Mouse (Mus musculus) embryo, embryonic 11.5 days (tissue): ENCODE measurements around the gene Spata32.

Experiments
- DNase-seq: peaks from one replicate; pipeline ENCODE4 v3.0.0-alpha.2; 2012; ENCODE audit warnings: low read depth, low spot score

Gene Spata32

DNA sequence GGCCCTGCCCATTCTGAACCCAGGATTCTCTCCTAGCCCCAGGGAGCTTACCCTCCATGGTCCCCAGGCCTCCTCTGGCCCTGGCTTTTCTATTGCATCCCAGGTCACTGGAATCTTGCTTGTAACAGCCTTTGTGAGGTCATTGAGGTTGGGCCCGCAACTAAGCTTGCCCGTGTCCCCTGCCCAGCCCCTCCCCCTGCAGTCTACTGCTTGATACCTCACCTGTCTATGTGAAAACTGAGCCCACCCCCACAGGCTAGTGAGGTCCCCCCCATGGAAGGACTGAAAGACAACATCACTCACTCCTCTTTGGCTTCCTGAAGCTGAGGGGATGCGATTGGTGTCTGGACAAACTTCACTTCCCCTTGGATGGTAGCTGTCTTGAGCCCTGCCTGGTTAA is 9.8 kb downstream of the Spata32 start, which contains the start of gene 1700023F06Rik:
1700023F06Rik (minus strand) TSS at position 101 of the 400 bp plus-strand sequence.
- DNase-seq: no peak

DNA sequence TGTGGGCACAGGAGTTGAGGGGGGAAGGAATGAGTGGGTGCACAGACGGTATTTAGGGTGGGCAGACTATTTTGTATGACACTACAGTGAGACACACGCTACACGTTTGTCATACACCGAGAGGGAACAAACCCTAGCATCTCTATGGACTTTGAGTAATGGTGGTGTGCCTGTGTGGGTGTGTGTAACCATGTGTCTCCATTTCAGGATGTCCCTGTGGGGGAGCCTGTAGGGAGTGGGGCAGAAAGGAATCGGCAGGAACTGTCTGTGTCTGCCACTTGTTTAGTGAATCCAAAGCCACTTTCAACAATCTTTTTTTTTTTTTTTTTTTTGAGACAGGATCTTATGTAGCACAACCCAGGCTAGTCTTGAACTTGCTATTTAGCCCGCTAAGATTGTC is 12.0 kb downstream of the Spata32 start:
- no peak for DNase-seq

DNA sequence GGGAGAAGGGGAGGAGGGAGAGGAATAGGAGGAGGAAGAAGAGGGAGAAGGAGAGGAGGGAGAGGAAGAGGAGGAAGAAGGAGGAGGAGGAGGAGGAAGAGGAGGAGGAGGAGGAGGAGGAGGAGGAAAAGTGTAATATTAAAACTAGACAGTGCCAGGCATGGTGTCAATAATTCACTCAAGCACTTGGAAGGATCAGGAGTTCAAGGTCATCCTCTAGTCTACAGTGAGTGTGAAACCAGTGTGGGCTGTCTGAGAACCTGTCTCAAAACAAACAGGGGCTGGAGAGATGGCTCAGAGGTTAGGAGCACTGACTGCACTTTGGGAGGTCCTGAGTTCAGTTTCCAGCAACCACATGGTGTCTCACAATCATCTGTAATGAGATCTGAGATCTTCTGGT is 15.9 kb downstream of the Spata32 start:
- DNase-seq: no peak

DNA sequence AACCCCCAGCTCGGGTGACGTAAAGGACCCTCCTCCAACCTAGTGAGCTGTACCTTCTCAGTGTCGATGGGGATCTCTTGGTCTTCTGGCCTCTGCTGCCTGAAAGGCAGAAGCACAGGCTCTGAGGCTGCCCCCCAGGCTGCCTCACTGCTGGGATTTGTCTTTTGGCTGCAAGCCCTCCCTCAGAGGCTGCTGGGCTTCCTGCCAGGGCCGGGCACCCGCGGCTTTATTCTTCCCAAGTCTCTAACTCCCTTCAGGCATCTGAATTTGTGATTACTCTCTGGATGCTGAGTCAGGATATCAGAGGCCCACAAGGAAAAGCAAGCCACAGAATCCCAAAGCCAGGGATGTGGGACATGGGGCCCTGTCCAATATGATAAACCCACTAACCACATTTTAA is 16.6 kb downstream of the Spata32 start:
- no peak for DNase-seq

DNA sequence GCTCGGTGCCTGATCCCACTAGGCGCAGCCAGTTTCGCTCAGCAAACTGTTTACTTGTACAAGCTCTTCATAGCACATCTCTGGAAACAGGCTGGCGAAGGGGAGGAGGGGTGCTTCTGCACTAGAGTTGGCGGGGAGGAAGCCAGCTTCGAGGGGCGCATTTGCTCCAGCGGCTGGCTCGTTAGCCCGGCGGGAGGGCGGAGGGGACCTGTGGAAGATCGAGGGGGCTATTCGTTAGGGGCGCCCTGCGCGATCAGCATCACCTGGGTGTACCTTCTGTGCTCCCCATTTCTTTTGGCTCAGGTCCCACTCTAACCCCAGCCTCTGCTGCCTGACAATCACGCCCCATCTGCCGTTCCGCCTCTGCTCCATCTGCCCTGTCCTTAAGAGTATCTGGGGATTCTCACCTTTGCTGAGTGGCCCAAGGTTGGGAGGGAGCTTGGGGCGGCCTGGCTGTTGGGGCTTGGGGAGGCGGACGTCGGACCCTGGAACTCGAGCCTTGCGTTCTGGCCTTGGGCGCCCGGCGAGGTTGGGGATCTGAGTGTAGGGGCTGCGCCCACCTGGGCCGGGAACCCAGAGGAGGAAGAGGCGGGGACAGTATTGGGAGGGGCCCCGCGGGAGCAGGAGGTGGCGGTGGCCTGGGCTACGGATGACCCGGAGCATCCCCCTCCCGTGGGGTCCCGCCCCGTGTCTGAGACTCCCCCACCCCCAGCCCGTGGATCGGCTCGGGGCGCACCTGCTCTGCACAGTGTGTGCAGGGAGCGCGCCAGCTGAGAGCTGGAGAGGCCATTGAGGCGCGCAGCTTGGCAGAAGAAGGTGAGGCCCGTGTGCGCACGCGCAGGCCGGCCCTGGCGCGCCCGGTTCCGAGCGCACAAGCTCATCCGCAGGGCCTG is 19.1 kb downstream of the Spata32 start:
- no peak for DNase-seq

DNA sequence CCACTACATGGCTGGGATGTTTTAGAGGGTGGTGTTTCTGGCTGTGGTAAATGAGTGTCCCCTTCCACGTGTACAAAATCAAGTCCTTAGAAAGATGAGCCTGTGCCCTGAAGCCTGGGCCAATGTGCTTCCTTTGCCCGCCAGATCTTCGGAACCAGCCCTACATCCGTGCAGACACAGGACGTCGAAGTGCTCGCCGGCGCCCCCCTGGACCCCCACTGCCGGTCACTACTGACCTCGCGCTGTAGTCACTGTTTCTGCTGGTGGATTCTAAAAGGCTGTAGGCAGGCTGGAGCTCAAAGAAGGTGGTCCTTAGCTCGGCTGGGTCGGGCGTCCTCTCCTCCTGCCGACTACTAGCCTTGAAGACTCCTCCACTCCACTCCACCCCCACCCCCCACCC is 19.9 kb downstream of the Spata32 start:
- DNase-seq: no peak

DNA sequence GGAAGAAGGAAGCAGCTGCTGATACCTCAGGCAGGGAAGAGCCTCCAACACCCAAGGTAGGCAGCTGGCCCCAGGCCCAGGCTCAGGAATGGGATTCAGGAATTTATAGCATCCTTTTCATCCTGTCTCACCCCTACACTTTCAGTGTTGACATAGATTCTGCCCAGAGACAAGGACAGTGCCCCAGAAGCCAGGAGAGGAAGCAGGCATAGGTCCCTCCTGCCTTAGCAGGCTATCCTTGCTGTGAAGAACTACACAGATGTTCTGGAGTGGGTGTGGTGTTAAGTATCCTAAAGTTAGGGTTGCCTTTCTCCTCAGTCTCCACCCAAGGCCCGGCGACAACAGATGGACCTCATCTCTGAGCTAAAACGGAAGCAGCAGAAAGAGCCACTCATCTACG is 20.9 kb downstream of the Spata32 start:
- DNase-seq: no peak

DNA sequence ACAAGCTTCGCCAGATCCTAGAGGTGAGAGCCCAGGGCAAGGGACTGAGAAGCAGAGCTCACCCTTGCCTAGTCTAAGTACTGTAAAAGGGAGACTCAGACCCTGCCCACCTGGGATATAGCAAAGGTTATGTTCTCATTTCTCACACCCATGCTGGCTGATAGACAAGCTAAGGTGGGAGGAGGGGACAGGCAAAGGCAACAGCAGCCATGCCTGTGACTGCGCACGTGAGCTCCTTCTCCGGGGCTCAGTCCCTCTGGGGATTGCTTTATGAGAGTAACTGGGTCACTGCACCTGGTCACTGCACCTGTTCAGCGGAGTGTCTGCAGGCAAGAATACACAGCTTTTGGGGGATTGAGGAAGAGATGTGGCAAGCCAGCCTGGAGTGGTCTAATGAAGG is 22.6 kb downstream of the Spata32 start:
- DNase-seq: no peak

DNA sequence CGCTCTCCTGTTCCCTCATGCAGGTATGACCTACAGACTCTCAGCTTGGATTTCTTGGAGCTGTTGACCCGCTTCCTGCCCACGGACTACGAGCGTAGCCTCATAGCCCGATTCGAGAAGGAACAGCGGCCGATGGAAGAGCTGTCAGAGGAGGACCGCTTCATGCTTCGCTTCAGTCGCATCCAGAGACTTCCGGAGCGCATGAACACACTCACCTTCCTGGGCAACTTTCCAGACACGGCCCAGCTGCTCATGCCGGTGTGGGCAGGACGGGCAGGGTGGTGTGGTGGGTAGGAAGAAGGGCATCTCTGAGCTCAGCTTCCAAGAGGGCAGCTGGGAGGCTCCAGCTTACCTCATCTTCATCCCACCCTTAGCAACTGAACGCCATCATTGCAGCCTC is 23.0 kb downstream of the Spata32 start:
- DNase-seq: no peak

DNA sequence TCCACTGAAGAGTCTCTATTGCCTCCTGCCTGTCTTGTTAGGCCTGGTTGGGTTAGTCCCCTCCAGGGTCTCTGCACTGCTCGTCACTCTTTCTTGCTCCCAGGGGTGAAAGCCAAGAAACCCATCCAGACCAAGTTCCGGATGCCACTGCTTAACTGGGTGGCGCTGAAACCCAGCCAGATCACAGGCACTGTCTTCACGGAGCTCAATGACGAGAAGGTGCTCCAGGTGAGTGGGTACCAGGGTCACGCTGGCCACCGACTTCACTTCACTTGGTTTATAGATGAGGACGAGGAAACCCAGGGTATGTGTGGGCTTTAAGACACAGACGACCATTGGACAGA is 24.4 kb downstream of the Spata32 start:
- DNase-seq: no peak

DNA sequence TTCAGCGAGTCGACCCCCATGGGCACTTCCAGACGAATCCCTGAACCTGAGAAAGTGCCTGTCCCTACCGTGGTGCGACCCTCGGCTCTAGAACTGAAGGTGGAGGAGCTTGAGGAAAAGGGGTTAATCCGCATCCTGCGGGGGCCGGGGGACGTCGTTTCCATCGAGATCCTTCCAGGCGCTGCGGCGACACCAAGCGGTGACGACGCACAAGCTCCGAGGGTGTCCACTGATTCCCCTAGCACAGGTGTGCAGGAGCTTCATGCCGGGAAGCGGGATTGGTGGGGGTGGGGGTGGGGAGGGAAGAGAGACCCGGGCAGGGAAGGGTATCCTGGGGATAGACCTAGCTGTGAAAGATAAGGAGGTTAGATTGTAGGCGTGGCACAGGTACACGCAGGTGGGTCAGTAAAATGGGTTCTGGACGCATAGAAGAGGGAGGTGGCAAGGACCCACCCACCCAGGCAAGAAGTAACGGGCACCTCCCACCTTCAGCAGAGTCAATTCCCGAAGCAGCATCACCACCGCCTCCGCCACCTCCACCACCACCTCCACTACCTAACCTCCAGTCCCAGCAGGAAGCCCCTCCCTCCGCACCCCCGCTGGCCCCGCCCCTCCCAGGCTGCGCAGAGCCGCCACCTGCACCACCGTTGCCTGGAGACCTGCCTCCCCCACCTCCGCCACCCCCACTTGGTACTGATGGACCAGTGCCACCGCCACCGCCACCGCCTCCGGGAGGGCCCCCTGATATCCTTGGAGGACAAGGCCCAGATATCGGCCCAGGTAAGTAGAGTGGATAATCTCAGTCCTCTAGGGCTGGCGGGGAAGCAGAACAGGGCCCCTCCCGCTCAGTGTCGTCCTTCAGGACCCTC is 25.0 kb downstream of the Spata32 start:
- no peak for DNase-seq

DNA sequence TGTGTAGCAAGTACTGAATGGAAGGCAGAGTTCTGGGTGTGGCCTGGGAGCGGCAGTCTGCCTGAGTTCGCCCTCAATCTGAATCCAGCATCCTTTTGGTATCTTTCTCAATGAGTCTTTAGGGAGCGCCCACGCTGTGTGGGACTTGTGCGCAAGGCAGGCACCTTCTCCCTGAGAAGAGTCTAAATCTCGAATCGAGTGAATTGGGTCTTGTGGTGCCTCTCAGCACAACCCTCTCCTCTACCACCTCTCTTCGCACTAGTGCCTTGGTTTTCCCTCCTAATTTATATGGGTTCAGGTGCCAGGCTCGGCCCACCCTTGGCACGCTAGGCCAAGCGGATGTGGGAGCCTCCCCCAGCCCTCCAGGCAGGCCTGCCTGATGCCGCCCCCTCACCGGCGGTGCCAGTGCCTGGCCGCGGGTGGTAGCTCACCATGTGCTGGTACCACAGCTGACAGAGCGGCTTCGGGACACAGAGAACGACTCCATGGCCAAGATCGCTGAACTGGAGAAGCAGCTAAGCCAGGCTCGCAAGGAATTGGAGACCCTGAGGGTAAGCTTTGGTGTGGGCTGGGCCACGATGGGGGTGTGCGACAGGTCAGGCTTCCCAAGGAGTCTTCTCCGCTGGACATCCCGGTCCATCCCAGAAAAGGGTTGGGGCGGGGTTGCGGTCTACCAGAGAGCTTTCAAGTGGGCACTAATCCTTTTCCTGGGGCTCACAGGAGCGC is 25.8 kb downstream of the Spata32 start:
- DNase-seq: no peak

DNA sequence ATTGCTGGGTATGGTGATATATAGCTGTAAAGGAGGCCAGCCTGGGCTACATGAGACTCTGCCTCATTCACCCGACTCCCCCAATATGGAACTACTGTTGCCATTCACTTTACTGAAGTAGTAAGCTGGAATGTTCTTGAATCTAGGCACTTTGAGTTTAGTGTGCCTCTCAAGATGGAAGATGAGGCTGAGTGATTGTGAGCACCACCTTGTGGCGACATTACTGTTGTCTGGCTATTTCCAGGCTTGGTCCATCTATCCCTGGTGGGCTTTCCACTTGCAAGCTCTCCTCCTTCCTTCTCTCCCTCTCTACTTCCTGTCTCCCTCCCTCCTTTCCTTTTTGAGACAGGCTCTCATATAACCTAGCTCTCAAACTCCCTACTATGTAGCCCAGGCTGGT is 33.3 kb downstream of the Spata32 start:
- peak; percentile 23 for DNase-seq

DNA sequence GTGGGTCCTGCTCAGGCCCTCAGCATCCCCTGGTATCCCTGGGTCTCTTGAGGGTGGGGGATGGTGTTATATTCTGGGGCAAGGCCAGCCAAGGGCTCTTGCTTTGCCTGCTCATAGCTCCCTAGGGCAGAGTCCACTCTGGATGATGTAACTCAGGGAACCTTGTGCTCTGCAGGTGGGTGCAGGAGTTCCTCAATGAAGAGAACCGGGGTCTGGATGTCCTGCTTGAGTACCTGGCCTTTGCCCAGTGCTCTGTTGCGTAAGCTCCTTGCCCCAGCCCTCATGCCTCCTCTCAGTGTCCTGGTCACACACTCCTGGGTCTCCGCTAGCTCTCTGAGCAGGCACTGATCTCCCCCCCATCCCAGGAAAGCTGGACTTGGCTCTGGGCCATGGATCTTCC is 36.3 kb downstream of the Spata32 start:
- no peak for DNase-seq

DNA sequence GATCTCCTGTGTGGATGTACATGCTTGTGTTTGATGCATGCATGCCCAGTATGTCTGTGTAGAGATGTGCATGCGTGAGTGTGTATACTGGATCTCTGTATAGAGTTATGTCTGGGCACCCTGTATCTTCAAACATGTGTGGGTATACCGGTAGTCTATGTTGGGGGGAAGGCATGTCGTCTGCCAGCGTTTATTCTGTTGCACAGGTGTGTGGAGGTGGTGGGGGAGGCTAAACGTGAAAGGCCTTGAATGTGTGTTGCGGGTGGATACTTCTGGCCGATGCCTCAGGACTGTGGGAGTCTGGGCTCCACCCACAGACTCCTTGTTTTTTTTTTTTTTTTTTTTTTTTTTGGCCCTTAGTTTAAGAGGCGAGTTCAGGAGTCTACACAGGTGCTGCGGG is 36.9 kb downstream of the Spata32 start:
- no peak for DNase-seq

DNA sequence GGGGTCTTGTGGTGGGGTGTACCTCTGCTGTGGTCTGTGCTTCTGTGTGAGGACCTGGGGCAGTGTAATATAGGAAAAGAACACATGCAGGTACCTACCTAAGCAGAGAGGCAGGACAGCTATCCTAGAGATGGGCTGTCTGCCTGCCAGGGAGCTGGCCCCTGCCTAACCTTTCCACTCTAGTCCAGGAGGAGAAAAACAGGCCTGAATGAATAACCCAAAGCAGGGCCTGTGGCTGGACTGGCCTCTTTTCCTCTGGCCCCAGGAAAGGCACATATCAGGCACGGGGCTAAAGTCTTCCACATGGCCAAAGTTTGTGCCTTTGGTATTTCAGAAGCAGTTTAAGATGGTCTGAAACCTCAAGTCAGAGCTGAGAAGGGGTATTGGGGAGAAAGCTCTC is 37.8 kb downstream of the Spata32 start:
- DNase-seq: no peak

DNA sequence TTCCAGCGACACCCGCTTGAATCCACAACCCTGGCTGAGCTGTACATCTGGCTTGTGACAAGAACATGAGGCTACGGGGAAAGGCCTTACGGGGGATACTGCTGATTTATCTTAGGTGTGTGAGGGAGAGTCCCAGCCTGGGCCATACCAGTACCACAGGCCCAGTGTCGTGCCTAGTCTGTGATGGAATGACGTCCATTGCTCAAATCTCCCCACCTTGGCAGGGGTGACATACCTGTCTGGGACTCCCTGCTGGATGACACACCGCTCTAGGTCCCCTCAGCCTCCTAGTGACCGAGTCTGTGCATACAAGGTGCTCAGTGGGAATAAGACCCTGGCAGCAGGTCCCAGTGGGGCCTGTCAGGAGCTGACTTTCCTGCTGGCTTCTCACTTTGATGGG is 39.5 kb downstream of the Spata32 start:
- DNase-seq: no peak

DNA sequence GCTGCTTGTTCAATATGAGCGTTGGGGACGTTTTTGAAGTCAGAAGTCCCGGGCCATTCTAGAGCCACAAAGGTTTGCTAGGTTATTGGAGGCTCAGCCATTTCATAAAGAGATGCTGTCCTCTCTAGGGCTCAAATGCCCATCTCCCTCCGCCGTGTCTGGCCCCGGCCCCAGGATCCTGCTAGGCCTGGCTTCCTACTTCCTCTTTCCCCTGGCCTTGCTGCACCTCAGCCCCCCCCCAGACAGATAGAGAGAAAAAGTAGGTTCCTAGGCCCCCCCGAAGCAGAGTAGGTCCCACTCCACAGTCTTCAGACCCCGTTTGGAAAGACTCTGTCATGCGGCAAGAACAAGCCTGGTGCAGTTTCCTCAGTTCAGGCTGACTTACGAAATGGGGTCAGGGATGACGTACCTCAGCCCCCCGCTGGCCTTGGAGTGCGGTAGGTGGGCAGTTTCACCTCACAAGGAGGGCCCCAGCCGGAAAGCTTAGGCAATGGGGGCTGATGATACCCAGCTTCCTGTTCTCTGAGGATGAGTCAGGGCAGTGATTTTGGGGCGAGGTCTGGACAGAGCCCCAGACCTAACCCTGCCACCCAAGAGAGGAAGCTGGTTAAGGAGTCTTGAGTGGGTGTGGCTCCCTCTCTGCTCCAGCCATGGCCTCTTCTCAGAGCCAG is 40.3 kb downstream of the Spata32 start:
- DNase-seq: no peak

DNA sequence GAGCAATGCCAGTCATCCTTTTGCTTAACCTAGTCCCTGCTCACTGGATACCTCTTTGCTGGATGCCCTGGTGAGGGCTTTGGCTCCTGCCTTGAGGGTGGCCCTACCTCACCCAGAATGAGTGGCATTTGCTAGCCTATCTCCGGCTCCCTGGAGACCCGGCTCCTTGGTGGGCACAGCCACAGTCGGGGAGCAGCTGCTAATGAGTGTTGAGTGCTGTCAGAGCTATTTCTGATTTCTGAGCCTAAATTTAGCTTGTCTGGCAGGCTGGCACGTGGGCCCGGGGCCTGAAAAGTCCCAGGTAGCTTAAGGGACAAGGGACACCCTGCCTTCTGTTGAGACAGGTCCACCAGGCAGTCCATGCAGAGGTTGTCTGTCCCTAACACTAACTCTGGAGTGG is 41.0 kb downstream of the Spata32 start:
- no peak for DNase-seq

DNA sequence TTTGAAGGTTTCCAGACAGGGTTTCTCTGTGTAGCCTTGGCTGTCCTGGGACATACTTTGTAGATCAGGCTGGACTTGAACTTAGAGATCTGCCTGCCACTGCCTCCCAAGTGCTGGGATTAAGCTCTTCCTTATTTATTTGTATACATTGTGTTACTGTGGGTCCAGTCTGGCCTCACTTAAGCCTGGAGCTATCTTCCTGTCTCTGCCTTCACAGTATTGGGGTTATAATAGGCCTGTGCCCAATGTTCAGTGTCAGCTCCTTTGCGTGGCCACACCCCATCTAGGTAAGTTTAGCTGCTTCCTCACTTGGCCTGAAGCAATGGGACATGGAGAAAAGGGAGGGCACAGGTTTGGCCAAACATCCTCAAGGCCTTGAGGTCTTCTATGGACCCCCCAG is 41.7 kb downstream of the Spata32 start:
- DNase-seq: no peak

DNA sequence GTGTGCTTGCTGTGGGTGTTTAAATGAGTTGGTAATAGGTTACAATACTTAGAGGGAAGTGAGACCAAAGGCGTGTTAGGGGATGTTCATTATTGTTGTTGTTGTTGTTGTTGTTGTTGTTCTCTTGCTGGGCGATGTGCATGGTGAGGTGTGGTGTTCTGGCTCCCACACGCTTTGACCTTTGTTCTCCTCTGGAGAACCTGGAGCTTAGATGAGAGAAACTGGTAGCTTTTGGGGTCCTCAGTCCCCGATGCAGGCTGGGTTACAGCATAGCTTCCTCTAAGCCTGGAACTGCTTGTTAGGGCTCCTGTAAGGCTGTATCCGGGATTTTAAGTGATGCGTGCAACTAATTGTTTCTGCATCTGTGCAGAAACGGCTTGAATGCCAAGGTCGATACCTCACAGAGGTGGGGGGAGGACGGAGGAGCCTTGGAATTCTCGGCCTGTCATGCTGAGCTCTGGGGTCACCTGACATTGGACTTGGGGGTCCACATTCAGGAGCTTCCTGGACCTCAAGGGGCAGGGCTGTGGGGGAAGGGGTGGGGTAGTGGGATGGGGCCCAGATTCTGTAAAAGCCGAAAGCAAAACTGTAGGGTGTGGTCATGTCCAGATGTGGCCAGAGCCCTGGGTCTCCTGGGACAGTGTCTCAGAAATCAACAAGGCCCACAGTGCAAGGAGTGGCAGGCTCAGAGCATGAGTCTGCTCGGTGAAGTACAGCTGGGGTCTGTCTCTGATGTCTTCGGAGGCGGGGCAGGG is 42.4 kb downstream of the Spata32 start:
- DNase-seq: no peak
